Mouse (Mus musculus) kidney, postnatal 0 days (tissue): Measurements from ENCODE around the gene Adgrv1. TPM values are rescaled to one million over a fixed set of nuclear protein-coding genes. Genes with fewer than 3 reads are reported as not detected.

Source experiments
- ATAC-seq: fragments of 200-750 bp; cut with Nextera tagmentation; replicated peaks from 2 replicates; pipeline ENCODE4 v1.8.0; 2017; ENCODE audit warnings: low read depth, moderate number of reproducible peaks, moderate TSS enrichment, moderate library complexity; ENCODE audit not compliant: low FRiP score
- DNase-seq: peaks from one replicate; pipeline ENCODE4 v3.0.0-alpha.2; 2016; ENCODE audit warnings: low spot score
- H3K27ac ChIP-seq: fragments of 300-500 bp; sonication (generic); 2 replicates; pipeline ENCODE4 v1.5.1; 2014; ENCODE audit warnings: mild to moderate bottlenecking
- H3K27me3 ChIP-seq: fragments of 300-500 bp; sonication (generic); 2 replicates; pipeline ENCODE4 v1.6.1; 2014; ENCODE audit warnings: low read length, mixed read lengths; ENCODE audit not compliant: insufficient read depth
- H3K36me3 ChIP-seq: fragments of 300-500 bp; sonication (generic); 2 replicates; pipeline ENCODE4 v1.6.1; 2014; ENCODE audit warnings: low read length, mixed read lengths; ENCODE audit not compliant: insufficient read depth
- H3K4me1 ChIP-seq: fragments of 300-500 bp; sonication (generic); replicated peaks from 2 replicates; pipeline ENCODE4 v1.6.1; 2014; ENCODE audit warnings: antibody characterized with exemption, low read length, mixed read lengths; ENCODE audit not compliant: insufficient read depth
- H3K4me2 ChIP-seq: fragments of 300-500 bp; sonication (generic); 2 replicates; pipeline ENCODE4 v1.6.1; 2014; ENCODE audit warnings: mild to moderate bottlenecking, low read length, moderate library complexity, mixed read lengths
- H3K4me3 ChIP-seq: fragments of 300-500 bp; sonication (generic); replicated peaks from 2 replicates; pipeline ENCODE4 v1.5.1; 2014; ENCODE audit warnings: low read depth, low read length
- H3K9ac ChIP-seq: fragments of 300-500 bp; sonication (generic); 2 replicates; pipeline ENCODE4 v1.6.1; 2014; ENCODE audit warnings: low read depth, low read length
- H3K9me3 ChIP-seq: fragments of 300-500 bp; sonication (generic); replicated peaks from 2 replicates; pipeline ENCODE4 v1.6.1; 2016; ENCODE audit warnings: low read length, inconsistent platforms, mixed read lengths
- CTCF ChIP-seq: IDR thresholded peaks from 2 replicates; pipeline ENCODE4 v1.5.1; 2016; ENCODE audit warnings: antibody characterized with exemption, low read depth, mild to moderate bottlenecking, moderate library complexity
- WGBS: fragments of 180-500 bp; shearing (Covaris S2); extraction: QIAGEN DNeasy Blood & Tissue Kit; methylation state at CpG from one replicate; pipeline ENCODE4 v1.1.7; 2014; 5-methylcytosine and 5-hydroxymethylcytosine counted together
- polyA plus RNA-seq: library from polyadenylated mRNA; unstranded; fragments of >200 nt; fragmentation: Nextera tagmentation; extraction: Ambion mirVana; gene quantifications from 2 replicates; pipeline ENCODE4 v1.2.1, GENCODE M21; 2015

Adgrv1 gene
- polyA plus RNA-seq, 1 experiment from 2014 or later: 2.7 TPM

DNA sequence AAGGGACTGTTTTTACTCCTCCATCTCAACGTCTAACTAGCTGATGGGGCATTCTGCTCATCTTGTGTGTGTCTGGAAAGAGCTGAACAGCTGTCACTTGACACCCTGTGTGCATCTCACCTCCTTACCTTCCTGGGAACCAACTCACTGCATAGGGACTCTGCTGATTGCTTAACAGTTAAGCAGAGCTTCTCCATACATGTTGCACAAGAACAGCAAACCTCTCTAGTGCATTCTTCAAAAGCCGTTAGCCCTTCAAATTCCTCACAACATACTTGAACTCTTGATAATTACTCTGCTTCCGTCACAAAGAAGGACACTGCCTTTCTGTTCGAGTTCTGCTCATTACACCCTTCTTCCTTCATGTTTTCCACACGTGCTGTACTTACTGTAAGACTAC lies 525.5 kb downstream of the Adgrv1 start:
- ATAC-seq: no peak

DNA sequence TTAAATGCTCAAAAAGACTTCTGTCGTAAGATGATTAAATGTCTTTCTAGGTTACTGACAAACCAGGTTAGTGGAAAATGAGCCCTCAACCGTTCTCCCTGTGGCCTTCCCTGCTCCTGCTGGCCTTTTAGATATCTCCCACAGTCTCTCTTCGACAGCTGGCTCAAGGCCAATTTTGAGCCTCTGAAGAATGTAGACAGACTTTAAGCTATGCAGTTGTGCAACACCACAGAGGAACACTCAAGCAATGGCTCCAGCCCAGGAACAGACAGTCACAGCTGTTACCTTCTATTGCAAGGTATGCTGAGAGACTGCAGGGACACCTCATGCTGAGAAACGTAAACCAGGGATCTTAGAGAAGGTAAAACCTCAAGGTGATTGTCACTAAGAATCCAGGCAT lies 529.2 kb downstream of the Adgrv1 start:
- 0 out of 2 replicates have a peak, but pooled peaks cover 6% of the 10 kb centered on the region for H3K4me1 ChIP-seq
- 46% methylated on average over 4 of the region's 4 CpGs for WGBS
- no peak overlapping the region for H3K9ac ChIP-seq
- no peak overlapping the region for H3K4me3 ChIP-seq
- DNase-seq (peak; percentile 73), ATAC-seq (0 out of 2 replicates have a peak, but pooled peaks have one; percentile 25)
- H3K27ac ChIP-seq: no peak overlapping the region
- H3K9me3 ChIP-seq: no peaks in the 10 kb centered on the region
- H3K4me2 ChIP-seq: no peak overlapping the region
- TF ChIP-seq CTCF: no peak
- no peaks in the 10 kb centered on the region for H3K36me3 ChIP-seq
- H3K27me3 ChIP-seq: no peaks in the 10 kb centered on the region

More for the DNA sequence above, 525.5 kb downstream of the Adgrv1 start:
- H3K4me3 ChIP-seq: no peak overlapping the region
- H3K4me2 ChIP-seq: no peak overlapping the region
- H3K27me3 ChIP-seq: no peaks in the 10 kb centered on the region
- H3K9me3 ChIP-seq: no peaks in the 10 kb centered on the region
- H3K4me1 ChIP-seq: 0 out of 2 replicates have a peak, but pooled peaks cover 6% of the 10 kb centered on the region
- no peak for TF ChIP-seq CTCF
- H3K27ac ChIP-seq: no peak overlapping the region
- no peaks in the 10 kb centered on the region for H3K36me3 ChIP-seq
- DNase-seq: peak; percentile 44
- H3K9ac ChIP-seq: no peak overlapping the region
- WGBS: 48% methylated on average over 5 of the region's 5 CpGs

- Histone ChIP-seq H3K4me1 (no peaks in the 10 kb centered on the region), H3K9me3 (no peaks in the 10 kb centered on the region), H3K36me3 (no peaks in the 10 kb centered on the region), H3K27me3 (no peaks in the 10 kb centered on the region), H3K4me2 (no peak overlapping the region), H3K27ac (no peak overlapping the region), H3K4me3 (no peak overlapping the region), H3K9ac (no peak overlapping the region)
- TF ChIP-seq CTCF: no peak
- DNase-seq (no peak), ATAC-seq (no peak)
- WGBS: 96% methylated on average over 2 of the region's 2 CpGs
These were observed 536.5 kb downstream of the Adgrv1 start for GRCm38 (mm10) chr13:81096424-81096823.

DNA sequence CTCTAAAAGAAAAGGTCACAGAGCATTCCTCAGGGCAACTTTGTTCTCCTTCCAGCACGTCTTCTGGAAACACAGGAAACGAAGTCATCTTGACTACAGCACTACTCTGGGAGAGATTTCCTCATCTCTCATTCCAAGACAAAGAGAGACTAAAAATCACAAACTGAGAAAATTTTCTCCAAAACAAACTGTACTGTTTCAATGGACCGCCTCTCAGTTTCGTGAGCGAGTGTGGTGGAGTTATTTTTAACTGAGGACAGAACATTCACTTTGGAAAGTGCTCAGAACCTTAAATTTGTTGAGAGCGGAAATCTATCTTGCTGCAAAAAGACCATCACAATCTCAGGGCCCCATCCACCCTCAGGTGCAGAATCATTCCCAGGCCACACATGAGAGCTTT lies 538.4 kb downstream of the Adgrv1 start:
- no peak overlapping the region for H3K27ac ChIP-seq
- ATAC-seq (no peak), DNase-seq (no peak)
- no peaks in the 10 kb centered on the region for H3K4me1 ChIP-seq
- no peak overlapping the region for H3K9ac ChIP-seq
- no peak overlapping the region for H3K4me2 ChIP-seq
- H3K27me3 ChIP-seq: no peaks in the 10 kb centered on the region
- no peak for TF ChIP-seq CTCF
- H3K9me3 ChIP-seq: no peaks in the 10 kb centered on the region
- no peaks in the 10 kb centered on the region for H3K36me3 ChIP-seq
- 64% methylated on average over 6 of the region's 6 CpGs for WGBS
- H3K4me3 ChIP-seq: no peak overlapping the region

DNA sequence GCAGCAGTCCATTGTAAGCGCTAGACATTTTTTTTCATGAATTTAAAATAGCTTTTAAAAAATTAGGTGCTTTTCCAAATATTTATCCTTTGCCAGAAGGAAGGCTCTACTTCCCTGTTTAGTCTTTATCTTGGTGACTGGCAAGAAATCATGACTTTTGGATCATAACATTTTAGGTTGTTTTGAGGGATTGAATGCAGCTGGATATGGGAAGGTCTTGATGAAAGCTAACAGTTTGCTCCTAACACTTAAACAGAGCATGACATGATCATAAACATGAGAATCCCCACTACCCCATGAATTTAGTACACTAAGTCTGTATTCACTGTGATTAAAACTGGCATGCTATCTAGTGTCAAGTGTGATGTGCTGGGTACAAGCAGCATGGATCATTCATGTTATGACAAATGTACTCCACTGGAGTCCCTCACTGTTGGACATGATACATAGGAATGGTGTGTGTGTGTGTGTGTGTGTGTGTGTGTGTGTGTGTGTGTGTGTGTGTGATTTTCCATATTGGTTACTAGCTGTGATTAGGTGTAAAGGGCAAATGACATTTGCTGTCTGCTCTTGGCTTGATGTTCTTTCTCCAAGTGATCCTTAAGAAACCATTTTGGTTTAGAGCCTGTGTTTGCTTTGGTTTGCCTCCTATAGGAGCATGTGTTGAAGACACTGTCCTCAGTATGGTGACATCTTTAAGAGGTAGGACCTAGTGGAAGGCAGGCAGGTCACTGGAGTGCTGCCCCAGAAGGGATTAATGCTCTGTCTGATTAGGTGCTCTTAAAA lies 542.7 kb downstream of the Adgrv1 start:
- no peak for DNase-seq
- Histone ChIP-seq H3K36me3 (no peaks in the 10 kb centered on the region), H3K4me2 (no peak overlapping the region), H3K27me3 (no peaks in the 10 kb centered on the region), H3K9ac (no peak overlapping the region), H3K4me1 (no peaks in the 10 kb centered on the region), H3K27ac (no peak overlapping the region), H3K4me3 (no peak overlapping the region), H3K9me3 (no peaks in the 10 kb centered on the region)
- no peak for ATAC-seq
- 94% methylated on average over 1 of the region's 1 CpGs for WGBS
- TF ChIP-seq CTCF: no peak

- Histone ChIP-seq H3K9ac (no peak overlapping the region), H3K27ac (no peak overlapping the region), H3K4me2 (no peak overlapping the region), H3K9me3 (no peaks in the 10 kb centered on the region), H3K36me3 (no peaks in the 10 kb centered on the region), H3K4me1 (no peaks in the 10 kb centered on the region), H3K27me3 (no peaks in the 10 kb centered on the region), H3K4me3 (no peak overlapping the region)
- no peak for TF ChIP-seq CTCF
- 75% methylated on average over 2 of the region's 2 CpGs for WGBS
- DNase-seq (no peak), ATAC-seq (no peak)
These were observed 545.8 kb downstream of the Adgrv1 start for GRCm38 (mm10) chr13:81086969-81087682.
